Mouse (Mus musculus): ENCODE measurements around the gene Prr30.
A peak's percentile ranks its signal among the peaks of the same experiment; 100 is the strongest.
"Not testable (repeated sequence)": the region's sequence is repeated elsewhere in the genome, so short reads cannot be mapped to it uniquely, and the experiment has no call there.

Gene Prr30

GRCm38 (mm10) chr14:101200230-101200629 is at the start of gene Prr30:
TSS of gene Prr30 (minus strand) at chr14:101200330.
- DNase-seq (ENCODE audit: extremely low read depth, low read depth) = no peak

- DNase-seq (ENCODE audit: extremely low read depth, low read depth) = peak; percentile 66
Measured at GRCm38 (mm10) chr14:101246793-101247192, 46.7 kb upstream of the Prr30 start.

GRCm38 (mm10) chr14:101245706-101246105 is 45.6 kb upstream of the Prr30 start:
- no peak for DNase-seq (ENCODE audit: extremely low read depth, low read depth)

- DNase-seq (ENCODE audit: extremely low read depth, low read depth) = not testable (repeated sequence)
Measured at GRCm38 (mm10) chr14:101244441-101244840, 44.3 kb upstream of the Prr30 start.

GRCm38 (mm10) chr14:101237965-101238364 is 37.8 kb upstream of the Prr30 start:
- peak; percentile 34 for DNase-seq (ENCODE audit: extremely low read depth, low read depth)

GRCm38 (mm10) chr14:101229068-101229467 is 28.9 kb upstream of the Prr30 start:
- no peak for DNase-seq (ENCODE audit: extremely low read depth, low read depth)

- DNase-seq (ENCODE audit: extremely low read depth, low read depth) = no peak
Measured at GRCm38 (mm10) chr14:101222319-101222718, 22.2 kb upstream of the Prr30 start.

- DNase-seq (ENCODE audit: extremely low read depth, low read depth) = no peak
Measured at GRCm38 (mm10) chr14:101172258-101172657, 27.9 kb downstream of the Prr30 start.

Data from MEL-GATA-1-ER (cell line).